Mouse (Mus musculus): ENCODE measurements around the gene Myo7a.

DNA sequence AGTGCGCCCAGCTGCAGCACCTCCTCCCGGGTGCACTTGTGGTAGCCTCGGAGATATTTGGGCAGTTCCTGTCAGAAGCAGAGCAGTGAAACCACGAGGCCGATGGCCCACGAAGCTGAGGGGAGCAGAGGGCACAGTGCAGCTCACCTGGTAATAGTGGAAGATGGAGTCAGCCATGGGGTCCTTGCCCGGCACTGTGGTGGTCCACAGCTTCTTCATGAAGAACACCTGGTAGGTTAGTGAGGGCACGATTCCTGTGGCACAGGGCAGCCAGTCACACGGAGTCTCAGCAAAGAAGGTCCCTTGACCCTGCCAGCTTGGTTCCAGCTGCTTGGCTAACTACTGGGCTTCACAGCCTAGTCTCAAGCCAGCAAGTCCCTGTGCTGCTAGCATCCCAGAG is 64.9 kb downstream of the Myo7a start:
- TF ChIP-seq CTCF (IDR thresholded peaks at IDR 0.05; ENCODE audit: control insufficient read depth, insufficient read depth, insufficient replicate concordance, low read depth, low read length): no peak
- no peak for TF ChIP-seq POLR2A (IDR thresholded peaks at IDR 0.05; ENCODE audit: control insufficient read depth, low read depth, low read length)
